Mouse (Mus musculus): ENCODE data around the gene Ccnd3.

Ccnd3 gene

GRCm38 (mm10) chr17:47515180-47515844, 10.5 kb downstream of the Ccnd3 start:
- DNase-seq (ENCODE audit: low read depth, low spot score): no peak

GRCm38 (mm10) chr17:47516232-47516631, 11.4 kb downstream of the Ccnd3 start:
- no peak for DNase-seq (ENCODE audit: low read depth, low spot score)

- no peak for DNase-seq (ENCODE audit: low read depth, low spot score)
Measured at GRCm38 (mm10) chr17:47518205-47518604, 13.4 kb downstream of the Ccnd3 start.

GRCm38 (mm10) chr17:47521551-47522258, 16.9 kb downstream of the Ccnd3 start:
- peak; percentile 84 for DNase-seq (ENCODE audit: low read depth, low spot score)

- no peak for DNase-seq (ENCODE audit: low read depth, low spot score)
Measured at GRCm38 (mm10) chr17:47522536-47522935, 17.7 kb downstream of the Ccnd3 start.

GRCm38 (mm10) chr17:47523211-47523682, 18.4 kb downstream of the Ccnd3 start:
- DNase-seq (ENCODE audit: low read depth, low spot score): no peak

GRCm38 (mm10) chr17:47524055-47524454, 19.2 kb downstream of the Ccnd3 start:
- no peak for DNase-seq (ENCODE audit: low read depth, low spot score)

- no peak for DNase-seq (ENCODE audit: low read depth, low spot score)
Measured at GRCm38 (mm10) chr17:47524991-47525390, 20.1 kb downstream of the Ccnd3 start.

- DNase-seq (ENCODE audit: low read depth, low spot score): no peak
Measured at GRCm38 (mm10) chr17:47526856-47527520, 22.1 kb downstream of the Ccnd3 start.

- DNase-seq (ENCODE audit: low read depth, low spot score): no peak
Measured at GRCm38 (mm10) chr17:47527581-47528300, 22.9 kb downstream of the Ccnd3 start.

- DNase-seq (ENCODE audit: low read depth, low spot score): no peak
Measured at GRCm38 (mm10) chr17:47528919-47529318, 24.1 kb downstream of the Ccnd3 start.

- DNase-seq (ENCODE audit: low read depth, low spot score): no peak
Measured at GRCm38 (mm10) chr17:47529595-47529994, 24.7 kb downstream of the Ccnd3 start.

GRCm38 (mm10) chr17:47531387-47531818, 26.6 kb downstream of the Ccnd3 start:
- no peak for DNase-seq (ENCODE audit: low read depth, low spot score)

- DNase-seq (ENCODE audit: low read depth, low spot score): no peak
Measured at GRCm38 (mm10) chr17:47532364-47532763, 27.5 kb downstream of the Ccnd3 start.

- DNase-seq (ENCODE audit: low read depth, low spot score): no peak
Measured at GRCm38 (mm10) chr17:47533691-47534090, 28.8 kb downstream of the Ccnd3 start.

- DNase-seq (ENCODE audit: low read depth, low spot score): no peak
Measured at GRCm38 (mm10) chr17:47535812-47536236, 31.0 kb downstream of the Ccnd3 start.

GRCm38 (mm10) chr17:47538049-47538448, 33.2 kb downstream of the Ccnd3 start:
- DNase-seq (ENCODE audit: low read depth, low spot score): no peak

- DNase-seq (ENCODE audit: low read depth, low spot score): no peak
Measured at GRCm38 (mm10) chr17:47539128-47539527, 34.3 kb downstream of the Ccnd3 start.

GRCm38 (mm10) chr17:47542061-47542460, 37.2 kb downstream of the Ccnd3 start:
- DNase-seq (ENCODE audit: low read depth, low spot score): no peak

- no peak for DNase-seq (ENCODE audit: low read depth, low spot score)
Measured at GRCm38 (mm10) chr17:47543051-47543650, 38.3 kb downstream of the Ccnd3 start.

- no peak for DNase-seq (ENCODE audit: low read depth, low spot score)
Measured at GRCm38 (mm10) chr17:47545154-47545553, 40.3 kb downstream of the Ccnd3 start.
